ENCODE assay signal across 8 mouse cellular contexts in the genomic region with DNA sequence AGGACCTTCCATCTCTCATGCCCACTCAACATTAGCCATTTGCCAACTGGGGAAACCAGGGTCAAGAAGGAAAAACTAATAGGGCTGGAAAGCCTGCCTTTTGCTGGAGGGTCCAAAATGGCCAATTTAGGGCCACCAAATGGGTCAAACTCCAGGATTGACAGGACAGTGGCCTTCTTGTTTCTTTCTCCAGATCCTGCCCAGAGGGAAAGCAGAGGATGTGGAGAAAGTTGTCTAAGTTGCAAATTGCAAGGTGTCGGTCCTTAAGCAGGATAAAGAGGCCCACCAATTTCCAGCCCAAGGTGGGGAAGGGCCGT. TPM values are rescaled to one million over a fixed set of nuclear protein-coding genes. Genes with fewer than 3 reads are reported as not detected.
DNase-seq lines count a peak whose midpoint lies in the region; ATAC-seq and TF ChIP-seq lines count a peak whose summit lies in the region.

No protein-coding gene starts in this region.

- H3K9ac ChIP-seq in hindbrain, embryonic 14.5 days, result peak overlapping the region; percentile 67
- peak overlapping the region; percentile 32 for H3K9ac ChIP-seq in midbrain, embryonic 14.5 days (replicated peaks; ENCODE audit: low read length)

- peaks cover 30% of the 10 kb centered on the region for H3K4me1 ChIP-seq in kidney, adult 2 months (ENCODE audit: control insufficient read depth, insufficient read depth, low read length)
- peaks cover 31% of the 10 kb centered on the region for H3K4me1 ChIP-seq in bone marrow macrophage, adult 2 months (ENCODE audit: control insufficient read depth, insufficient read depth, low read length)
- peaks cover 60% of the 10 kb centered on the region for H3K4me1 ChIP-seq in hindbrain, embryonic 14.5 days (replicated peaks; ENCODE audit: control insufficient read depth, insufficient read depth, low read length)
- H3K4me1 ChIP-seq in midbrain, embryonic 14.5 days (ENCODE audit: control insufficient read depth, insufficient read depth, low read length), result peaks cover 36% of the 10 kb centered on the region

- TF ChIP-seq POLR2A in kidney, adult 2 months (IDR thresholded peaks at IDR 0.05; ENCODE audit: low read depth, low read length), result no peak
- TF ChIP-seq POLR2A in bone marrow macrophage, adult 2 months (IDR thresholded peaks at IDR 0.05; ENCODE audit: borderline replicate concordance, low read depth, low read length), result no peak

- TF ChIP-seq CTCF in kidney, adult 2 months (conservative IDR thresholded peaks at IDR 0.05; ENCODE audit: insufficient read depth, insufficient read length, low read depth, low read length), result no peak
- no peak for TF ChIP-seq CTCF in bone marrow macrophage, adult 2 months (IDR thresholded peaks at IDR 0.05; ENCODE audit: low read depth, low read length)

- DNase-seq in kidney, adult 2 months, result no peak
- DNase-seq in kidney, adult 9 months, result no peak
- no peak for DNase-seq in hindbrain, embryonic 14.5 days (ENCODE audit: low spot score)
- DNase-seq in midbrain, embryonic 14.5 days, result no peak
- DNase-seq in thymus, postnatal 0 days (ENCODE audit: low spot score), result no peak
- no peak for DNase-seq in gastrocnemius, postnatal 36 days
- DNase-seq in gastrocnemius, adult 18-20 months (ENCODE audit: low spot score), result no peak

- intact Hi-C loops in gastrocnemius, postnatal 36 days (cut with DNase I), result no loop called here

- H3K9me3 ChIP-seq in hindbrain, embryonic 14.5 days (ENCODE audit: control insufficient read depth, low read length), result no peaks in the 10 kb centered on the region
- no peaks in the 10 kb centered on the region for H3K9me3 ChIP-seq in midbrain, embryonic 14.5 days (ENCODE audit: control insufficient read depth, low read length)

- no peaks in the 10 kb centered on the region for H3K36me3 ChIP-seq in kidney, adult 2 months (ENCODE audit: control insufficient read depth, insufficient read depth, low read length)
- H3K36me3 ChIP-seq in hindbrain, embryonic 14.5 days (replicated peaks; ENCODE audit: control insufficient read depth, insufficient read depth), result peaks cover 16% of the 10 kb centered on the region
- peaks cover 19% of the 10 kb centered on the region for H3K36me3 ChIP-seq in midbrain, embryonic 14.5 days (ENCODE audit: control insufficient read depth, insufficient read depth, low read length)

- no peaks in the 10 kb centered on the region for H3K27me3 ChIP-seq in kidney, adult 2 months (replicated peaks; ENCODE audit: control insufficient read depth, insufficient read depth, low read length)
- H3K27me3 ChIP-seq in hindbrain, embryonic 14.5 days (ENCODE audit: control insufficient read depth, insufficient read depth, low read length), result no peaks in the 10 kb centered on the region
- no peaks in the 10 kb centered on the region for H3K27me3 ChIP-seq in midbrain, embryonic 14.5 days (ENCODE audit: control insufficient read depth, insufficient read depth, low read length)

- peak overlapping the region; percentile 50 for H3K4me3 ChIP-seq in kidney, adult 2 months (ENCODE audit: insufficient read depth, low read depth, low read length)
- H3K4me3 ChIP-seq in bone marrow macrophage, adult 2 months (ENCODE audit: insufficient read depth, low read length), result peak overlapping the region; percentile 57
- peak overlapping the region; percentile 45 for H3K4me3 ChIP-seq in hindbrain, embryonic 14.5 days (replicated peaks; ENCODE audit: low read length)
- peak overlapping the region; percentile 35 for H3K4me3 ChIP-seq in midbrain, embryonic 14.5 days (replicated peaks; ENCODE audit: low read depth, low read length)

- WGBS in kidney, adult 2 months, result 7% methylated on average over 2 of the region's 2 CpGs
- 0% methylated on average over 2 of the region's 2 CpGs for WGBS in hindbrain, embryonic 14.5 days
- 1% methylated on average over 2 of the region's 2 CpGs for WGBS in midbrain, embryonic 14.5 days

- H3K27ac ChIP-seq in kidney, adult 2 months (ENCODE audit: insufficient read depth, low read depth, low read length), result no peak overlapping the region
- peak overlapping the region; percentile 27 for H3K27ac ChIP-seq in bone marrow macrophage, adult 2 months (ENCODE audit: insufficient read depth, low read depth, low read length)
- H3K27ac ChIP-seq in hindbrain, embryonic 14.5 days, result peak overlapping the region; percentile 86
- peak overlapping the region; percentile 77 for H3K27ac ChIP-seq in midbrain, embryonic 14.5 days (replicated peaks; ENCODE audit: low read depth, low read length)

- H3K4me2 ChIP-seq in hindbrain, embryonic 14.5 days (replicated peaks), result peak overlapping the region; percentile 75
- H3K4me2 ChIP-seq in midbrain, embryonic 14.5 days (ENCODE audit: low read length), result peak overlapping the region; percentile 58

- ATAC-seq in hindbrain, embryonic 14.5 days (ENCODE audit: low FRiP score), result no peak
- no peak for ATAC-seq in midbrain, embryonic 14.5 days (ENCODE audit: low FRiP score, low TSS enrichment)

RNA-seq across cellular contexts. Expression of a gene that starts 12.5 kb away (rescaled TPM):
- polyA plus RNA-seq in kidney, adult 2 months (2012; rRNA removed), result 89.1 and 123 TPM in 2 replicates
- 41.9 and 49.2 TPM in 2 replicates for polyA plus RNA-seq in bone marrow macrophage, adult 2 months (2012; ENCODE audit: insufficient read depth, insufficient read length, missing spikeins)
- 37.3 and 40.3 TPM in 2 replicates for polyA plus RNA-seq in hindbrain, embryonic 14.5 days (2014; fragmentation: Nextera tagmentation; extraction: Ambion mirVana)
- 34.5 and 35.2 TPM in 2 replicates for polyA plus RNA-seq in midbrain, embryonic 14.5 days (2014; fragmentation: Nextera tagmentation; extraction: Ambion mirVana)
- 82.6 and 100 TPM in 2 replicates for polyA plus RNA-seq in thymus, postnatal 0 days (2015; fragmentation: Nextera tagmentation; extraction: Ambion mirVana)
- total RNA-seq in gastrocnemius, postnatal 36 days (2021), result 10 to 100 TPM; 18.4 to 21.0 TPM
- total RNA-seq in gastrocnemius, adult 18-20 months (2021), result 10 to 100 TPM; 32.4 to 35.9 TPM
